Mouse (Mus musculus) embryonic facial prominence, embryonic 10.5 days (tissue): Measurements from ENCODE around the gene Rftn1. TPM values are rescaled to one million over a fixed set of nuclear protein-coding genes. Genes with fewer than 3 reads are reported as not detected.

Experiments used
- DNase-seq: peaks from one replicate; pipeline ENCODE4 v3.0.0-alpha.2; 2017; ENCODE audit warnings: low spot score
- H3K27ac ChIP-seq: fragments of 300-500 bp; sonication (generic); replicated peaks from 2 replicates; pipeline ENCODE4 v1.5.1; 2016; ENCODE audit warnings: mild to moderate bottlenecking
- H3K27me3 ChIP-seq: fragments of 300-500 bp; sonication (generic); replicated peaks from 2 replicates; pipeline ENCODE4 v1.6.1; 2016; ENCODE audit warnings: low read depth, mild to moderate bottlenecking; ENCODE audit not compliant: poor library complexity, severe bottlenecking
- H3K36me3 ChIP-seq: fragments of 300-500 bp; sonication (generic); replicated peaks from 2 replicates; pipeline ENCODE4 v1.6.1; 2016; ENCODE audit warnings: mild to moderate bottlenecking, moderate library complexity
- H3K4me1 ChIP-seq: fragments of 300-500 bp; sonication (generic); 2 replicates; pipeline ENCODE4 v1.6.1; 2016
- H3K4me3 ChIP-seq: fragments of 300-500 bp; sonication (generic); 2 replicates; pipeline ENCODE4 v1.5.1; 2016; ENCODE audit warnings: mild to moderate bottlenecking, moderate library complexity
- H3K9me3 ChIP-seq: fragments of 300-500 bp; sonication (generic); 2 replicates; pipeline ENCODE4 v1.6.1; 2016; ENCODE audit warnings: mild to moderate bottlenecking
- WGBS: fragments of 180-500 bp; shearing (Covaris S2); methylation state at CpG from one replicate; pipeline ENCODE4 v1.1.7; 2016; 5-methylcytosine and 5-hydroxymethylcytosine counted together
- polyA plus RNA-seq: library from polyadenylated mRNA; unstranded; fragments of >200 nt; fragmentation: Nextera tagmentation; extraction: Ambion mirVana; gene quantifications from 2 replicates; pipeline ENCODE4 v1.2.1, GENCODE M21; 2016

Rftn1 gene
- polyA plus RNA-seq, result 4.4 and 6.6 TPM in 2 replicates

DNA sequence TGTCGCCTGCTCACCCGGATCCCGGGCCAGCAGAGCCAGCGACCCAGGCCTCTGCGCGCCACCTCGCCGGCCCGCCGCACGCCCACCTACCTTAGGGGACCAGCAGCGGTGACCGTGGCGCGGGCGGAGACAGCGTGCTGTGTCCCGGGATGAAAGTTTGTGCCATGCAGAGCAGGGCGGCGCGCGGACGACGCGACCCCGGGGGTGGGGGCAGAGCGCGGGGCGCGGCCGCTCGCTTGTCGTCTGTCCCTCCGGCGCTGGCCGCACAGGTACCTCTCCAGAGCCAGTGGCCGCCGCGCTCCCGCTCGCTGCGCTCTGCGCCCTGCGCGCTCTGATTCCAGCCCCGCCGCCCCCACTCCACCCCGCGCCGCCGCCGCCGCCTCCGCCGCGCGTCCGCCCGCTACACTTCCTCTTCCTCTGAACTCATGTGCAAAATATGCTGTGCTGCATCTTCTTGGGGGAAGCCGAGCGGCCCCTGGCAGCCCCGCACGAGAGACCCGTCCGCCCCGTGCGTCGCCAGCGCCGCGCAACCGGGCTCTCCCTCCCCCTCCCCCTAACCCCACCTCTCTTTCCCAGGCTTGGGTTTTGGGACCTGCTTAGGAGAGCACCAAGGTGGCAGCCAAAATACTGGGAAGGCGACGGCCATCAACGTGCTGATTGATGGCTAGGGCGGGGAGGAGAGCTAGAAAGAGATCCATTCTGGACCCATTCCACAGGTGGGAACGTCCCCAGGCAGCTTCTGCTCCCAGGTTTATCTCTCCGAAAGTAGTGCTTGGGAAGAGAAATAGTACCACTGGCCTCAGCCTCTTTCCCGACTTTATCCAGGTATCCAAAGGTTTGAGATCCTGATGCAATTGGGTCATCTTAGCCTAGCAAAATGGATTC lies at the start of gene Rftn1:
TSS of gene Rftn1 (minus strand) at position 544 of the 885 bp plus-strand sequence.
- H3K9me3 ChIP-seq, result no peaks in the 10 kb centered on the region
- DNase-seq, result peak; percentile 70
- no peaks in the 10 kb centered on the region for H3K36me3 ChIP-seq
- H3K4me1 ChIP-seq, result peaks cover 27% of the 10 kb centered on the region
- WGBS, result 1% methylated on average over 79 of the region's 79 CpGs
- H3K4me3 ChIP-seq, result peak within 1 kb of the TSS; percentile 71
- peaks cover 57% of the 10 kb centered on the region for H3K27me3 ChIP-seq
- peak within 1 kb of the TSS; percentile 71 for H3K27ac ChIP-seq

DNA sequence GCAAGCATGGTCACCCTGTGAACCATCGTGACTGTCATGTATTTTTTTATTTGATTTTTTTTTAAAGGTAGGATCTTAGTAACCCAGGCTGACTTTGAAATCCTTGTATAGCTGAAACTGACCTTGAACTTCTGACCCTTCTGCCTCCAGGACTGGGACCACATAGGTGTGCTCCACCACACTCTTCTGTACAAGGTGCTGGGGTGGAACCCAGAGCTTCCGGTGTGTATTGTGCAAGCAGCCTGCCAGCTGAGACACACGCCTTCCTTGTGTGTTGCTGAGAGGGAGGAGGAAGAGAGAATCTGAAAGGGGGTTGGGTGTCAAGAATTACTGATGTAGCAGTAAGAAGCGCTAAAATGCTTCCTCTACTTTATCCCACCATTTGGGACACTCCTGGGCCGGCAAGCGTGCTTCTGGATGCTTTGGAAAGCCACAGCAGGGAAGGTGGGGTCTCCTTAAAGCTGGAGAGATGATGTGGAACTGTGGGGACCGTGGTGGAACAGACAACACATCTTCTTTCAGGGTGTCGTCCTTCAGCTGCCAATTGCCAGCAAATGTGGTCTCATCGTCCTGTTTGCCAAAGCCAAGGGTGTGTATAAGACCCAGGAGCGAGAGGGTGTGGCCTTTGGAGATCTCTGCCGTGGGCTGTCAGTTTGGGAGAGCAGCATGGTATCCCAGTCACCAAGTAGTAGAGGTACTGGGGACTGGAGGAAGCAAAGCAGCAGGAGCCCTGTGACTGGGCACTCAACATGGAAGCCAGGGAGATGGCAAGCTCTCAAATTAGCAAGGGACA lies 47.5 kb upstream of the Rftn1 start:
- H3K9me3 ChIP-seq, result no peaks in the 10 kb centered on the region
- no peak overlapping the region for H3K4me3 ChIP-seq
- peaks cover 27% of the 10 kb centered on the region for H3K27me3 ChIP-seq
- 71% methylated on average over 11 of the region's 11 CpGs for WGBS
- no peak overlapping the region for H3K27ac ChIP-seq
- no peaks in the 10 kb centered on the region for H3K36me3 ChIP-seq
- DNase-seq, result no peak
- peaks cover 14% of the 10 kb centered on the region for H3K4me1 ChIP-seq

DNA sequence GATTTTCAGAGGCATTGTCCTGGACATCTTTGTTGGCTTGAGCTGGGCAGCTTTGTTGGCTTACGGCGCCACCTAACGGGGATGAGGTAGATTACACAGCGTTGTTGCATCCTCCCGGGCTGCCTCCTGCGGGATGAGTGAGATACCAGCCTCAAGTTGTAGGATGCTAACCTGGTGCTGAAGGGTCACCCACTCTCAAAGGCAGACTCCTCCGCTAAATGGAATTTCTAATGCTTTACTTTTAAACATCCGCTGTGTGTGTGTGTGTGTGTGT lies 46.9 kb upstream of the Rftn1 start:
- peaks cover 27% of the 10 kb centered on the region for H3K27me3 ChIP-seq
- no peaks in the 10 kb centered on the region for H3K9me3 ChIP-seq
- no peak overlapping the region for H3K27ac ChIP-seq
- peaks cover 14% of the 10 kb centered on the region for H3K4me1 ChIP-seq
- H3K4me3 ChIP-seq, result no peak overlapping the region
- no peaks in the 10 kb centered on the region for H3K36me3 ChIP-seq
- DNase-seq, result peak; percentile 84
- WGBS, result 8% methylated on average over 8 of the region's 8 CpGs

DNA sequence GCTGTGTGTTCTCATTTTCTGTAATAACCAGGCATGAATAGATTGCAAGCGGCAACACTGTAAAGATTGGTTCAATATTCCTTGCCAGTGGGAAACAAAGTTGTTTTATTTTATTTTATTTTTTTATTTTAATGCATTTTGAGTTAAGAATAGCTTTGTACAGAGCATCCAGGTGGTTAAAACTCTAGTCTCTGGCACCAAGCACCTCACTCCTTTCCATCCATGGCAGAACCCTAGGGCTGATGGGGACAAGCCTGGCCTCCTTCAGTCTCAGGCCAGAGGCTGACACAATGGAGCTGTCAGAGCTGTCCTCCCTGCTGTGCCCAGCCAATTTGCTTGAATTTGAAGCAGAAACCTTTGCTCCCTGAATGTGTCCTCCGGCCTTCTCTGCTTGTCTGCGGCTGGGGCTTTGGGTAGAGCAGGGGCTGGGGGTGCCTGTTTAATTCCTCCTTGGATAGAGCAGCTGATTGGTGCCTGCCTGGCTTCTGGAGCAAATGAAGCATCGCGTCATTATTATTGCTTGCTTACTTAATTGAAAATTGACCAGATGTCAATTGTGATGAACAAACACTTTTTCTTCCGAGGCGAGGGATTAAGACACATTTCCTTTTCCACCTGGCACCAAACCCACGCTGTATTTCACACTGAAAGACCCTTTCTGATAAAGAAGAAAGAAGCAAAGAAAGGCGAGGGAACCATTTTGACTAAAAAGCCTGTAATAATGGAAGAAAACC lies 46.4 kb upstream of the Rftn1 start:
- no peaks in the 10 kb centered on the region for H3K36me3 ChIP-seq
- DNase-seq, result peak; percentile 48
- 39% methylated on average over 9 of the region's 9 CpGs for WGBS
- H3K4me1 ChIP-seq, result peaks cover 14% of the 10 kb centered on the region
- no peaks in the 10 kb centered on the region for H3K9me3 ChIP-seq
- H3K27ac ChIP-seq, result peak overlapping the region; percentile 73
- H3K27me3 ChIP-seq, result peaks cover 27% of the 10 kb centered on the region
- H3K4me3 ChIP-seq, result no peak overlapping the region

DNA sequence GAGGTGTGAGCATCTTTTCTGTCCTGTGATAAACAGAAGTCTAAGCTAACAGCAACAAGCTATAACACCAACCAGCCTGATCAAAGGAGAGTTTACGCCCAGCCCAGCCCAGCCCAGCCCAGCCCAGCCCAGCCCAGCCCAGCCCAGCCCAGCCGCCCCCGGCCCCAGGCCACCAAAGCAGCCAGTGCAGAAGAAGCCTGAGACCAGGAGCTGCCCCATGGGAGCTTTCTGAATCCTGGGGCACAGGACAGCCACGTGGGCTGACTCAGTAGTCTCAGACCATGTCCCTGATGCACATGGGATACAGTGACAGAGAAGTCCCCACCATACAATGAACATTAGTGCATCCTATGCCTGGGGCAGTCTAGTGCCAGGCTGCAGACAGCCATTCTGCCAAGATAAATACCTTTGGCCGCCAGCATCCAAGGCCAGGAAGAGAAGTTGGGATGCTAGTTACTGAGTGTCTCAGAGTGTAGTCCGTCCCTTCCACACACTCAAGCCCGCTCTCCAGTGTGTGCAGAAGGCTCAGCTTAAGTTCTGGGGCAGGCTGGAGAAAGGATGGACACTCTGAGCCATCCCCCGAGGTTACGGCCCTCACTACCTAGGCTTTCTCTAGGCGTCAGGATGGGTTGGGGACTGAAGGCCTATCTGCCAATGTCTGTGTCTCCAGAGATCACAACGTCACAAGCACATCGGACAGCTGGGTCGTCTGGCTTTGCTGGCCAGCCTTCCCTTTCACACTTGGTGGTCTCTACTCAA lies 45.6 kb upstream of the Rftn1 start:
- peak; percentile 16 for DNase-seq
- 51% methylated on average over 13 of the region's 13 CpGs for WGBS
- H3K36me3 ChIP-seq, result no peaks in the 10 kb centered on the region
- peaks cover 14% of the 10 kb centered on the region for H3K4me1 ChIP-seq
- H3K27ac ChIP-seq, result peak overlapping the region; percentile 35
- peaks cover 27% of the 10 kb centered on the region for H3K27me3 ChIP-seq
- H3K9me3 ChIP-seq, result no peaks in the 10 kb centered on the region
- H3K4me3 ChIP-seq, result no peak overlapping the region

DNA sequence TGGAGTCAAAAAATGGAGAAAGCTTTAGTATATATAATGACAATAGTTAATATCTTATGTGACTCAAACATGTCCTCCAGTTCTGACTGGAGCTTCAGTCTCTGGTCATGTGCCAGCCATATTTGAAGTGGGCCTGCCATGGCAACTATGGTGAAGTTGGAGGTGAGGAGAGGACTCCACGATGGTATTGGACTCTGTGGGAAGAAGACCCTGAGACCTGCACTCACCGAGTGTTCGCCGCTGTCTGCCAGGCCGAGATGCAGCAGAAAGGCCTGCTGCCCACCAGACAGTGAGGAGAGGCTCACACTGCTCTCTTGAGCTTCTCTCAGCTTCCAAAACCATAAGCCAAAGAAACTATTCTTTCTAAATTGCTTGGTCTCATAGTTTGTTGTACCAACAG lies 43.5 kb upstream of the Rftn1 start:
- Histone ChIP-seq H3K36me3 (no peaks in the 10 kb centered on the region), H3K4me1 (peaks cover 14% of the 10 kb centered on the region), H3K27ac (no peak overlapping the region), H3K4me3 (no peak overlapping the region), H3K9me3 (no peaks in the 10 kb centered on the region), H3K27me3 (peaks cover 19% of the 10 kb centered on the region)
- WGBS, result 91% methylated on average over 5 of the region's 5 CpGs
- no peak for DNase-seq

DNA sequence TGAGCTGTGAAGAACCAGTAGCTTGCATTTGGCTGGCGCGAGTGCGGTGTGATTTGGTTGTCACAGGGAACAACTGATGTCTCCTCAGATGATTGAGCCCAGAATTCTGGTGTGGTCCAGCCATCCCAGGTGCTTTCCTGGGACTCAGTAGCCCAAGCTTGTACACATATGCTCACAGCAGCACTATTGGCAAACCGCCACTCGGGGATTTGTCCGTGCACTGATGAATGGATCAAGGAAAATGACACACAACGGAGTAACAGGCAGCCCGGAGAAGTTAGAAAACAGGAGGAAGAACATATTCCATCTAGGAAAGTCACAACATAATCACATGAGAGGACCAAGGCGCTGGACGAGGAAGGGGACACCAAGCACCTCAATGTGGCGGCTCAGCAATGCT lies 42.3 kb upstream of the Rftn1 start:
- 94% methylated on average over 11 of the region's 11 CpGs for WGBS
- no peaks in the 10 kb centered on the region for H3K9me3 ChIP-seq
- H3K4me3 ChIP-seq, result no peak overlapping the region
- peaks cover 14% of the 10 kb centered on the region for H3K4me1 ChIP-seq
- H3K27ac ChIP-seq, result no peak overlapping the region
- H3K36me3 ChIP-seq, result no peaks in the 10 kb centered on the region
- peaks cover 8% of the 10 kb centered on the region for H3K27me3 ChIP-seq
- DNase-seq, result no peak

DNA sequence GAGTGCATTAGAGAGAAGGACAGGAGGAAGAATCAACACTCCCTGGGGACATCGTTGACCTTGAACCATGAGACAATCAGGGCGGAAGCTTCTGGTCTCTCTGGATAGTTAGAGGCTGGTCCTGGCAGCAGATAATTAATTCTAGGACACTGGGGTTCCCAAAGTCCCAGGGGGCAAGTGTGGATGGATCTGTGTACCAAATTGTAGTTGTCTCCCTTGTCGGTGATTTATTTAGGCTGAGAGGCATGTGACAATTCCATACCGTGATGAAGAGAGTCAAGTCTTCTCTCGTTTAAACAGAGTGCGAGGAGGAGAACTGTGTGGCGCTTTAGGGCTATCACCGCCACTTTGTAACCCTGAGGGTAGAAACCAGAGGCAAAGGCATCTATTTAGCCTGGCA lies 40.7 kb upstream of the Rftn1 start:
- no peaks in the 10 kb centered on the region for H3K9me3 ChIP-seq
- WGBS, result 92% methylated on average over 8 of the region's 8 CpGs
- no peak overlapping the region for H3K4me3 ChIP-seq
- no peak overlapping the region for H3K27ac ChIP-seq
- no peak for DNase-seq
- H3K27me3 ChIP-seq, result 0 out of 2 replicates have a peak, but pooled peaks cover 3% of the 10 kb centered on the region
- peaks cover 5% of the 10 kb centered on the region for H3K4me1 ChIP-seq
- H3K36me3 ChIP-seq, result no peaks in the 10 kb centered on the region

DNA sequence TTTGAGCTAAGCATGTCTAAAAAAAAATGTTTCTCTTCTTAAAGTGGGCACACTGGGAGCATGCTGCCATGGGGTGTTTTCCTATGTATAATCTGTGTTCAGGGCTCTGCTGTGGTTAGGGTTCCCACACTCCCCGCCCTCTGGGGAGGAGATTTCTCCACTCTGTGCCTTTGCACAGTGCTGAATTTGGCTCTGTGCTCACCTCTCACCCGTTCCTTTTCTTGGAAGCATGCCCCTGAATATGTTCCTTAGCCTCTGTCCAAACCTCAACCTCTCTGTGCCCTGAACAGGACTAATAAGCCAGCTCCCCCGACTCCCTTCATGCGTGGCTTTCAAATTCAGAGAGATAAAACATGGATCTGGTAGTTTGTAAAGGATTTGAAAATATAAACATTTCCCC lies 39.1 kb upstream of the Rftn1 start:
- Histone ChIP-seq H3K9me3 (no peaks in the 10 kb centered on the region), H3K27ac (no peak overlapping the region), H3K36me3 (no peaks in the 10 kb centered on the region), H3K4me3 (no peak overlapping the region), H3K27me3 (no peaks in the 10 kb centered on the region), H3K4me1 (no peaks in the 10 kb centered on the region)
- no peak for DNase-seq
- WGBS, result 84% methylated on average over 4 of the region's 4 CpGs

DNA sequence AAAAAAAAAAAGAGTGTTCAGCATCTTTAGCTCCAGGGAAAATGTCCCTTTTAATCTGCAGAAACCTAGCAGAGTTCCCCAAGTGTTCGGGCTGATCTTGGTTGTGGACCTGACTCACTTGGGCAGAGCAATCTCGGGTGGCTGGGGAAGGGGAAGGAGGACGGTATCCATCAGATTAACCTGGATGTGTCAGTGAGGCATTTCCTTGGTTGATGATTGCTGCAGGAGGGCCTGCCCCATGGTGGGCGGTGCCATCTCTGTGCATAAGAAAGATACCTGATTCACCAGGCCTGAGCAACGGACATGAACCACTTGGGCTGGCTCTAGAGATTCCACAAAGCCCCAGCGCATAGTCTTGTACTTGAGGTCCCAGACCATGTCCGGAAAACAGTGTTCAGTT lies 36.9 kb upstream of the Rftn1 start:
- no peak overlapping the region for H3K27ac ChIP-seq
- WGBS, result 73% methylated on average over 7 of the region's 7 CpGs
- H3K9me3 ChIP-seq, result no peaks in the 10 kb centered on the region
- DNase-seq, result no peak
- no peak overlapping the region for H3K4me3 ChIP-seq
- no peaks in the 10 kb centered on the region for H3K27me3 ChIP-seq
- peaks cover 2% of the 10 kb centered on the region; the same call in 1 of the 2 replicates for H3K4me1 ChIP-seq
- no peaks in the 10 kb centered on the region for H3K36me3 ChIP-seq

DNA sequence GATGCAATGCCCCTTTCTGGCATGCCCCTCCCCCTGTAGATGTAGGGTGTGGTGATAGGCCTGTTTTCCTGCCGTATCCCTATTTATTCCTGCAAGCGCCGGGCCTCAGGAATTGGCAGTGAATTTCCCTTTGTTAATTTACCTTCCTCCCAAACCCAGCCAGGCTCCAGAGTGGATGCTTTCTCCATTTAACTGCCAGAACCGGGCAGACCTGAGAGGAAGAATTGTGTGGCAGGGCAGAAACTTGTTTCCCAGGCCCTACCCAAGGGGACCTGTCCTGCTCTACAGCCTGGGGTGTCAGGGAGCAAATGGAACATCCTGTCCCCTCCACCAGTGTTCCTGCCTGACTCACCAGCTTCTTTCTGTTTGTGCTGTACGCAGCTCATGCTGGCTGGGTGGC lies 34.2 kb upstream of the Rftn1 start:
- Histone ChIP-seq H3K4me1 (peaks cover 2% of the 10 kb centered on the region; the same call in 1 of the 2 replicates), H3K27me3 (no peaks in the 10 kb centered on the region), H3K4me3 (no peak overlapping the region), H3K9me3 (no peaks in the 10 kb centered on the region), H3K27ac (no peak overlapping the region), H3K36me3 (no peaks in the 10 kb centered on the region)
- 68% methylated on average over 5 of the region's 5 CpGs for WGBS
- no peak for DNase-seq

DNA sequence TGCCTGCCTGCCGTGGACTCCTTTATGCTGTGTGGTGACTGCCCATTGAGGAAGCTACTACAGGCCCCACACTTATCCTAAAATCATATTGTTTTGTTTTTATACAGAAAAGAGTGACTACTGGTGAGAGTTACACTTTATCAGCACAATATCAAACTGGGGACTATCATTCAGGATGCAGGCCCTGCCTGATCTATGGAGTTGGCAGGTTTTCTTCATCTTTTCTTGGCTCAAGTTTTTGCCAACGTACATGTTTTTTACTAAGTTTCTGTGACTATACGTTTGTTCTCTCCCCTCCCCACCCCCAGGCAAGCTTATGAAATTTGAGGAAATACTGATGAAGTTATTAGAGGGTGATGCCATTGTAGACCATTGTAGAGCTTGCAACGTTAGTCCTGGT lies 27.5 kb upstream of the Rftn1 start:
- no peak for DNase-seq
- WGBS, result 76% methylated on average over 4 of the region's 4 CpGs
- Histone ChIP-seq H3K4me1 (no peaks in the 10 kb centered on the region), H3K9me3 (no peaks in the 10 kb centered on the region), H3K4me3 (no peak overlapping the region), H3K27ac (no peak overlapping the region), H3K27me3 (no peaks in the 10 kb centered on the region), H3K36me3 (no peaks in the 10 kb centered on the region)
